Mouse (Mus musculus) frontal cortex, postnatal 36 days (tissue): ENCODE results near the gene Map3k19.

Experiments used
- DNase-seq, 2 experiments: peaks; one replicate each; pipeline ENCODE4 v3.0.0; 2022; ENCODE audit warnings: low spot score in 2 of 2

Map3k19 gene

DNA sequence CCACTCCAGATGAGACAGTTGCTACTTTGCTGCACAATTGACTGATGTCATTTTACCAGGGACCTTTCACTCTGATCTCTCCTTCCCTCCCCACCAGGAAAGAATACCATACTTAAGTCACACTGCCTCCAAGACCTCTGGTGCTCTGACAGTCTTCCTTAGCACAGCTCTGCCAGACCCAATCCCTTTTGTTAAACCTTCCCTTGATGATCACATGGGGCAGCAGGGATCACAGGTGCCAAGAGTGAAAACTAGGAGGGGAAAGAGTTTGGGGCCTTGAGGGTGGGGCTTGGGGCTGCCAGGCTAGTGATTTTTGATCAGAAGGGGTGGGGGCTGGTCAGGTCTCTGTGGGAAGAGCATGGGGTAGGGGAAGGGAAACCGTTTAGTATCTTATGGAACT, 58.1 kb downstream of the Map3k19 start:
- DNase-seq, result no peak

DNA sequence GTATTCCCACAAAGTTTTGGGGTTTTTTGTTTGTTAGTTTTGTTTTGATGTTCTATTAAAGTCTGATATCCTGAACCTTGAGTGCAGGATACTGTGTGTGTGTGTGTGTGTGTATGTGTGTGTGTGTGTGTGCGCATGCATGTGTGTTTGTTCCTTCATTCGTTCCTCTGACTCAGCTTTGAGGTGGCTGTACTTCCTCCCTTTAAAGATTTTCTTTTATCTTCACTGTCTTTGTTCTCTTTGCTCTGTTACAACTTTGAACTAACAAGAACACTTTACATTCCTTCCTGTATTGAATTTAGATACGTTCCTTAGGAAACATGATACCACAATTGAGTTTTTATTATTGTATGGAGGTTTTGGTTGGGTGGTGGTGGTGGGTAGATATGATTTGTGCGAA, 58.5 kb downstream of the Map3k19 start:
- no peak for DNase-seq

DNA sequence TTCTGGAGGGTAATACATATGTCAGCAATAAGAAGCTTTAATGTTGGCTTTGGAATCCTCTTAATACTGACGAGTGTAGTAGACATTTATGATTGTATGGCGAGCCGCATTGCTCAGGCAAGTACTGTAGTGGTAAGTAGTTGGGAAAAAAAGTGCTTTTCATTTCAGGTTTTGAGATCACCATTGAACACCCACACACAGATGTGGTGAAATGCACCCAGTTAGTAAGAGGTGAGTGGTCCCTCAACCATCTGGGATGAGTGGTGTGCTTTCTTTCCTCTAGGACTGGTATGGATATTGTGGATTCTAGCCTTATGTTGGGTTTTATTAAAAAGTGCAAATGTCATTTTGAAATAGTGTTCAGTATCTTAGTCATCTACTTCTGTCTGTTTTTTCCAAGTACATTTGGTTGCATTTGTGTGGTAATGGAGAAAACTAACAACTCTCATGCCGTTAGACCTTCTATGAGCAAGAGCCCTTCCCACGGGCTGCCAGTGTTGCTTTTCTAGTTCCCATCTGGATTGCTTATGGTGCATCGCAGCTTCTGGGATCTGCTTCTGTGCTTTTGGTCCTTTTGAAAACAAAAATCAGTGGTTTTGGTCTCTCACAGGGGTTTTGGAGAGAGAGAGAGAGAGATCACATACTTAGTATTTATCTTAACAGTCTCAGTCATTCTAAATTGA, 59.6 kb downstream of the Map3k19 start:
- DNase-seq, result no peak

DNA sequence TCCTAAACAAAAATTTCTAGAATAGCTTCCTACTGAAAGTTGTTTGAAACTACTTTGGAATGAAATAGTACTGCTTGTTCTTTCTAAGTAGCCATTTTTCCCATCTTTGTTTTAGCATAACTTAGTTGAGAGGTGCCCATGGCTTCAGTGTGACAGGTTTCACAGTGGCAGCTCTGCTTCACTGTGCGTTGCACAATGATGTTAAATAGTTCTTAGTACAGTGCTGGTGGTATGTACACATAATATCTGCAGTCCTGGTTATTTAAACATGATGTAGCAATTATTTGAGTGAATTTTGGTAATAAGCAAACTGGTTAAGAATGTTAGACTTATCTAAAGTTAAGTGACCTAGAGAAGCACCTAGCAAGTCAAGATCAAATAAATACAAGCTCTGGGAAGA, 61.4 kb downstream of the Map3k19 start:
- no peak for DNase-seq

DNA sequence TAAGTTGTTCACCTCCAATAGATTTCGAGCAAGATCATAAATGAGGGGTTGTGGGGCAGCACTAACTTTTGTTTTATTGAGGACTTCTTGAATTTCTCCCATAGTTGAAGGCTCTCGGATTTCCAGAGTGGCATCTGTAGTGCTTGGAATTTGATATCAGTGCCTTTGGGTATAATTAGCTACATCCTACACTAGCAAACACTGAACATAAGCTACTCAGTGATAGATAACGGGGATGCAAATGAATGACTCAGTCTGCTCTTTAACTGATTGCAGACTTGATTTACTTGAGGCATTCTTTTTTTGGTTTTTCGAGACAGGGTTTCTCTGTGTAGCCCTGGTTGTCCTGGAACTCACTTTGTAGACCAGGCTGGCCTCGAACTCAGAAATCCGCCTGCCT, 65.9 kb downstream of the Map3k19 start:
- no peak for DNase-seq

DNA sequence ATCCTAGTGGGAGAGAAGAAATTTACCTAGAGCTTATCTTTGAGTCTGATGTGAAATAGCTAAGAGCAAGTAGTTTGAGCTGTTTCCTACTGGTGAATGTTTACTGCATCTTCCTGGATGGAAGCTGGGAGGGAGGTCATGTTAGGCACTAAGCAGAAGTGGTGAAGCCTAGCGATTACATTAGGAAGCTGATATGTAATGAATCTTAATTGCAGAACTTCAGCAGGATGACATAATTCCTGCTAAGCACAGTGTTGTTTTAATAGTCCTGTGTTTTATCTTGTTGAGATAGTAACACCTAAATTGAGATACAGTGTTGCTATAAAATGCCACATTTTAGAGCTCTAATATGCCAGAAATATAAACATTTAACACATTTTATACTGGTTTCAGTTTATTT, 68.9 kb downstream of the Map3k19 start:
- DNase-seq, result no peak

DNA sequence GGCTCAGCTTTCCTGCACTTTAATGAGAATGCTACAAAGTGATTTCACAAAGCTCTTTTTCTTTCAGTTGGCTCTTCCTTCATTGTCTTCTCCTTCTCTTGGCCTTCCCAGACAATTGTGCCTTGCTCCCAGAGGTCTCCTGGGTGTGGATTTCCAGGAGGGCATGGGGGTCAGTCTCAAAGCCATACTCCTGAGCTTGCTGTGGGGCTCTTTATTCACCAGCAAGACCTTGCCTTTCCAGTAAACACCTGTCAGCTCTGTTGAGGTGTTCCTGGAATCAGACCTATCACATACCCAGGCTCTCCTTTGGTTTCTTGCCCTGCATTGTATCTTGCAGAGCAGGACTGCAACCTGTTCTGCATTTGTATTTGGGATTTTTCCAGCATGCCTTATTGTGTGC, 71.0 kb downstream of the Map3k19 start:
- no peak for DNase-seq

DNA sequence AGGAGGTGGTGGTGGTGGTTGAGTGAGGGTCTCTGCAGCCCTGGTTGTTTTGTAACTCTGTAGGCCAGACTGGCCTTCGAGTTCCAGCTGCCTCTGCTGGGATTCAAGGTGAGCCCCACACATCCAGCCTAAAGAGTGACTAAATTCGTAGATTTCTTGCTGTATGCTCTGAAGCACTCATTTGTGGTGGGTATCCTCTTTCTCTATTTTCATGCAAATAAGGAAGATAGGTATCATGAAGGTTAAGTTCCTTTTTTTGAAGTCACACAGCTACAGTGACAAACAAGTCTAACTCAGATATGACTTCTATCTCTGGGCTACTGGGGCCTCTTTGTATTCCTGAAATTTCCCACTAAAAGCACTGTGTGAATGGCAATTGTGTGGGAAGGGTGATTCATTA, 74.0 kb downstream of the Map3k19 start:
- DNase-seq, result no peak

DNA sequence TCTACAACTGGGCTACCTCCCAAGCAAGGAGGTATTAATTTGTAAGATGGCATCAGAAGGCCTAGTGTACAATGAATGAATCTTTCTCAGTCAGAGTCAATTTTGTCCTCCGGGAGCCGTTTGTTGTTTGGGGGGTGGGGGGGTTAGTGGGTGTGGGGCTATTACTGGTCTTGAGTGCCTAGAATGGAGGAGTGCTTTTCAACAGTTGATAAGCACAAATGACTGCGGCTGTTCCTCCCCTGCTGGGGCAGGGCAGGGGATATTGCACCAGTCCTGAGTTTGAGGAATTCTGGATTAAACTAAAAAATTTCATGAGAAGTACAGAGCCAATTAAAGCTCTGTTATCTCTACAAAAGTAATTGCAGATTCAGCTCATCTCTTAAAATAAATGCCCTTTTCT, 74.7 kb downstream of the Map3k19 start:
- DNase-seq, result no peak

DNA sequence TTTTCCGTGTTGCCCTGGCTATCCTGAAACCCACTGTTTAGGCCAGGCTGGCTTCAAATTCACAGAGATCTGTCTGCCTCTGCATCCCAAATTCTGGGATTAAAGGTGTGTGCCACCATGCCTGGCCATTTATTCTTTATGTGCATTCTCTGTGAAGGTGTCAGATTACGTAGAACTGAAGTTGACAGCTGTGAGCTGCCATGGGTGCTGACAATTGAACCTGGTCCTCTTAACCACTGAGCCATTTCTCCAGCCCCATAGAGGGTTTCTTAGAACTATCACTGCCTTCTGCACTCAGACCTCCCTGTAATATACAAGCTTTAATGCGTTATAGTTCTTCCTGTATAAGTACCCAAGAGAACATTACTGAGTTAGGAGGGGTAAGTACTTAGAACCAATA, 76.2 kb downstream of the Map3k19 start:
- no peak for DNase-seq

DNA sequence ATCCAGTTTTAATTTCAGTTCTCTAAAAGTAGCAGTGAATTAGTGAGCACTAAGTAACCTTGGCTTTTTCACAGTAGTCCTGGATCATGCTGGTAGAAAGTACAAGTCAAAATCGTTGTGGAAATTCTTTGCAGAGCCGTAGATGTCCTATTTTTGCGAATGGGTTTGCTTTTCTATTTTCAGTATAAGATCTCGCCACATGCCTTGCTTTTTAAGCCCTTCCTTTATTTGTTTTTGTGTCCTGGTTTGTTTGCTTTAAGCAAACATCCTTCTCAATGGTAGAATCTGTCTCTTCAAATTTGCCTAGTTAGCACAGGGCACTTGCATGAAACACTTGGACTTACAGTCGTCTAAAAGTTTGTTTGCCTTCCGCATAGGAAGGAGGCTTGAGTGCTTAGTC, 78.6 kb downstream of the Map3k19 start:
- DNase-seq, result no peak

DNA sequence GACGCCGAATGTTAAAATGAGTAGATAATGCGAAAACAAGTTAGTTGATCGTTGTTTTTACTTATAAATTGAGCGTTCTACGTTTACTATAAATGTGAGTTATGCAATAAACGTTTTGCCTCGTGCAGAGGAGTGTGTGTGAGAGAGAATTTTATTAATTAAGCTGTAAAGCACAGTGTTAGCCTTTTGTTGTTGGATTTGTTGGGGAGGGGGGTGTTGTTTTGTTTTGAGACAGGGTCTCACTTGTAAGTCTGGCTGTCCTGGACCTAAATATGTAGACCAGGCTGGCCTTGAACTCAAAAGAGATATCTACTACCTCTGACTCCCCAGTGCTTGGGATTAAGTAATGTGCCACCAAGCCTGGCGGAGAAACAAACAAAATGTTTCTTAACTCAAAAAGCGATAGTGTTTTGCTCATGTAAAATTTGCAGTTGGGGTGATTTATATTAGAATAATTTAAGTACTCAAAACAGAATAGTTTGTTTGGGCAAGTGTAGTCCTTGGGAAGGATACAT, 79.6 kb downstream of the Map3k19 start:
- no peak for DNase-seq

DNA sequence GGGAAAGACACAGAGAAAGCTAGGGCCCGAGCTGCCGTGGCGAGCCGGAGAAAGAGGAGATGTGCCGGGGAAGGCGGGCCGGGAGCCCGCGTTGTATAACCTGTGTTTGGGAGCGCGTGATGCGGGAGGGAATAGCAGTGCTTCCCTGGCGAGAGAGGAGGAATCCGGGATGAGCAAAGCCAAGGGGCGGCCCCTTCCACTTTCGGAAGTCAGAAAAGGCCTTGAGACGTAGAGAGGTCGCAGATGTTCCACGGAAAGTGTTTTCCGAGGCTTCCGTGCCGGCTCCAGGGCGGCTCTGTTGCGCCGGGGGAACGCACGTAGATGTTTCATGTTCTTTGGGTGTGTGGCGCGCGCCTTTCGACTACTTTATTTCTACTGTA, 80.3 kb downstream of the Map3k19 start:
- no peak for DNase-seq

DNA sequence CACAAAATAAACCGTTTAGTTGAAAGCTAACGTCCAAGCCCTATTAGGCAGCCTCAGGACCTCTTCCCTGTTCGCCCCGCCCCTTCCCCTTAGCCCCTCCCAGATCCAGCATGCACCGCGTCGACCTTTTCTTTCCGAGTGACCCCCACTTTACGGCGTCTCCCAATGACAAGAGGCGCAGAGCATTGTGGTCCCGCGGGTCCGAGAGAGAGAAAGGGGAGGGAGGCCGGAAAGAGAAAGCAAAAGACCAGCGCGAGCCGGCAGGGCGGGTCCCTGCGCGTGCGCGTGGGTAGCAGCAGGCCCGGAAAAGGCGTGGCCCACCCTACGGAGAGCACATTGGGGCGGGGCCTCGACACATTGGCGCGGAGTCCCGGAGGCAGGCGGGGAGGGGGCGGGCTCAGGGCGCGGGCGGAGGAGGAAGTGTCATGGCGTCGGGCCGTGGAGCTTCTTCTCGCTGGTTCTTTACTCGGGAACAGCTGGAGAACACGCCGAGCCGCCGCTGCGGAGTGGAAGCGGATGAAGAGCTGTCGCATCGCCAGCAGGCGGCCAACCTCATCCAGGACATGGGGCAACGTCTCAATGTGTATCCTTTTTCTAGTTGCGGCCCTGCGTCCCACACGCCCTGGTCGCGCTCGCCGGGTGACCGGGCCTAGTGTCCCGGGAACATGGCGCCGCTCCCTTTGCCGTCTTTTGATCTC, 80.9 kb downstream of the Map3k19 start, which contains the start of gene Ccnt2:
Gene Ccnt2 (plus strand): TSS at position 362 of the 698 bp plus-strand sequence.
- peak; percentile 99 for DNase-seq

DNA sequence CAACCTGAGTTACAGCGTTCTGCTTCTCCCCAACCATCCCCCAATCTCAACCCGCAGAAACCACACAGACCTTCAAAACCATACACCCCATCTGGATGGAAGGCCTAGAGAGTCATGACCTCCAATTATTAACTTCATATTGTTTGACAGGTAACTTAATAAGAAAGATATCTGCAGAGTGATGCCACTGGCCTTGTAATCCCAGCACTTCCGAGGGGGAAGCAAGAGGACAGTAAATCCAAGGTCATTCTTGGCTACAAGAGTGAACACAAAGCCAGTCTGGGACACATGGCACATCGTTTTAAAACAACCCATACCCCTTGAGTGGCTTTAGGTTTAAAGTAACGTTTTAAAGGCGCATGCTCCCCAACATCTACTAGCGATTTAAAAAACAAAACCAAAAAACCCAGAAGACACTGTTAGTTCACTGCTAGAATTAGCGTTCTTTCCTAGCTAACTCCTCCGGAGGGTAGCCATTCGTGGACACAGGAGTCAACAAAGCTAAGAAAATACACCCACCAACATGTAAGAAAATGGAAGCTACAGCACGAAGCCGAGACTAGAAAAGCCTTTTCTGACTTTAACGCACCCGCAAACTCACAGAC, 81.5 kb downstream of the Map3k19 start:
- DNase-seq, result peak in 1 of 2 experiments; percentile 17

DNA sequence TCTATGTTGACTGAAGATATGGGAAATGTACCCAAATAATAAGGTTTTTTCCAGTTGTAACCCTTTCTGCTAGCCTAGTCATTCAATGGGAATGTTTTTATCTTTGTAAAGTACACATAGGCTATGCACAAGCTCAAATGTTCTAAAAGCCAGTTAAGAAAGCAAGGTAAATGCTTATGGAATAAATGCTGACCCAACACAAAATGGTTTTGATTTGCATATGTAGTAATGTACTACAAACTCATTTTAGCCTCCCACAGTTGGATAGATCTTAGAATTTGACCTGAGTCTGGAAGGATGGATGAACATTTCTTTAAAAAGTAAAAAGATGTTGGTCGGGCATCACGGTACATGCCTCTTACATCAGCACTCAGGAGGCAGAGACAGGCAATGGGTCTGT, 88.1 kb downstream of the Map3k19 start:
- DNase-seq, result no peak

DNA sequence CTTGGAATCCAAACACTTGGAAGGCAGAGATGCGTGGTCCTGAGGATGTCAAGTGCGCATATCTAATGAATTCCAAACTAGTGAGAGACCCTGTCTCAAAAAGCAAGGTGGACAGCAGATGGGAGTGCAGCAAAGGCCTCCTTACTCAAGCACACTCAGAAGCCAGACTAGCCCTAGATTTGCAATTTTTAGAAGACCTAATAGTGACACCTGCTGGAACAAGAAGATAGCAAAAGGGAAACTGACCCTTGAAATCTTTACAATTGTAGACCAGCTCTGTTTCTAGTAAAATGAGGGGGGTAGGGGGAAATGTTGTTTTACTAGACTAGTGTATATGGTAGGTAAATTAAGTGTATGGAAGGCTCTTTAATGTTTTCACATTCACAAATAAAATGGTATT, 89.4 kb downstream of the Map3k19 start:
- no peak for DNase-seq
